Mouse (Mus musculus) brain, adult 2 months (tissue): ENCODE measurements around the gene Camta1.
"Not testable (repeated sequence)": the region's sequence is repeated elsewhere in the genome, so short reads cannot be mapped to it uniquely, and the experiment has no call there.

Source experiments
- DNase-seq: peaks from one replicate; pipeline ENCODE4 v3.0.0; 2011; ENCODE audit warnings: low read depth, low spot score

Camta1 gene

DNA sequence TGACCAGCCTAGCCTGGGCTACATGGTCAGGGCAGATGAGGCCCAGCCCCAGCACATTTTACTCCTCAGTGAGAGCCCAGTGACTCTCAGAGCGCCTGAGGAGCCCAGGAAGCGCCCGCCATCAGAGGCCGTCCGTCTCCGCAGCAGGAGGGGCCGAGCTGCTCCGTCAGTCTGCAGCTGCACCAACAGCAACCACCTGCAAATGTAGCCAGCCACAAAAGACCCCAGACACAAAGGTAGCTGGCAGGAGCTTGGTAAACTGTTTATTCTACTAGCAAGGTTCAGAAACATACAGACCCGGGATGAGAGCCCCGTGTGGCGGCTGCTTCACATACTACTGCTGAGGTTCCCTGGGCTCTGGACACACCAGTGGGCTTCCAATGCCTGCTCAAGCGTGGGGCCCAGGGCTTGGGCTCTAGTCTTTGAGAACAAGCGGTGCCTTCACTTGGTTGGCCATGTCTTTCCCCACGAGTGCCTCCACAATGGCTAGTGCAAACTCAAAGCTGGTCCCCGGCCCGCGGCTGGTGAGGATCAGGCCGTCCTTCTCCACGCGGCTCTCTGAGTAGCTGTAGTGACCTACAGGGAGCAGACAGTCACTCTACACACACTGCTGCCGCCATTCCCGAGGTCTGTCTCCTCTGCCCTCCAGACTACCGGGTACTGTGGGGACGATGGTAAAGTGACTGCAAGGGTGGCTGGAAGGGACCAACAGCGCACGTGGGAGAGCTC, 964.6 kb downstream of the Camta1 start:
- no peak for DNase-seq

DNA sequence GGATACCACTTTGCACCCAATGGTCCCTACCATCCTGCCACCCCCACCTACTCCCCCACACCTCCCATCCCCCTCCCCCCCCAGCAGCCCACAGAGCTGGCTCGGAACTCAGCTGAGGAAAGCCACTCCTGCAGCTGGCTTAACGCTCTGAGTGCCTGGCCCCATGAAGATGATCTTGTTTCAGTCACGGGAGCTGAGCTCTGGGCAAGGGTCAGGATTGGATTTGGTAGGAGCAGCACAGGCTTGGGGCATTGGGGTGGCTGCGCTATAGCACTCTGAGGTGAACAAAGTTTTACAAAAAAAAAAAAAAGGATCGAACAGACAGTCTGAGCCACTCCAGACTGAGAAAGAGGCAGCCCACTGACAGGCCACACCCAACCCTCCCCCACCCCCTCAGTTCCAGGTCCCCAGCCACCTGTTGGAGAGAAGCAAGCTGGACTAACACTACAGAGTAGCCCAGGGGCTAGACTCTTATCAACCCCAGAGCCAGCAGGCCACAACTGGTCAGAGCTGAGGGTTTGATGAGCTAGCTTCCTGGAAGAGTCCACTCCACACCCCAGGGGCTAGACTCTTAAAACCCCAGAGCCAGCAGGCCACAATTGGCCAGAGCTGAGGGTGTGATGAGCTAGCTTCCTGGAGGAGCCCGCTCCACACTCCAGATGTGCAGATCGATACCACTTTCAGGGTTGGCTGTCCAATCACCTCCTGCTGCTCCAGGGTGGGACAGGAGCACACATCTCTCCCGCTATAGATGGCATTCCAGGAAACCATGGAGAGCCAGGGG, 966.8 kb downstream of the Camta1 start:
- no peak for DNase-seq

DNA sequence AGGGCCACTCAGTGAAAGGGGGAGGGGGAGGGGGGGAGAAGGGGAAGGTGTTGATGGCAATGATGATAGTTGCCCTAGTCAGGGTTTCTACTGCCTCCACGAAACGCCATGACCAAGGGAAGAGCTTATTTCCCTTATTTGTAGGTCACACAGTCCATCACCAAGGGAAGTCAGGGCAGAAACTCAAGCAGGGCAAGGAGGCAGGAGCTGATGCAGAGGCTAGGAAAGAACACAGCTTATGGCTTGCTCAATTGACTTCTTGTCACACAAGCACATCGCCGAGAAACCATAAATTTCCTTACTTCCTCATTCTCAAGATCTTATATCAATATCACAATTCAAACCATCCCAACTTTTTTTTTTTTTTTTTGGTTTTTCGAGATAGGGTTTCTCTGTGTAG, 970.4 kb downstream of the Camta1 start:
- DNase-seq, result no peak

DNA sequence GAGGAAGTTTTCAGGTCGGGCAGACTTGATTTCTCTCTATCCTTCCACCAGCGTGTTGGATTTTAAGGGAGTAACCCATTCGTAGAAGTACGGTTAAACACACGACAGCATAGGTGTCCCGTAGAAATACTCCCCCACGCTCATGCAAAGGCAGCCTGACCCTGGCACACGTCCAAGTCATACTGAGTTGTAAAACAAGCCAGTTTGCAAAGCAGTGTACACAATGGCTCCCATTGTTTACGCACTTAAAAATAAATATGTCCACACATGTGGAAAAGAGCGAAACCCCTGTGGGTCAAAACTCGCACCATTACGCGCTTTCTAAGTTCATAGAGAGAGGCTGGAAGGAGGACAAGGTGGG, 971.7 kb downstream of the Camta1 start:
- DNase-seq, result peak; percentile 21

DNA sequence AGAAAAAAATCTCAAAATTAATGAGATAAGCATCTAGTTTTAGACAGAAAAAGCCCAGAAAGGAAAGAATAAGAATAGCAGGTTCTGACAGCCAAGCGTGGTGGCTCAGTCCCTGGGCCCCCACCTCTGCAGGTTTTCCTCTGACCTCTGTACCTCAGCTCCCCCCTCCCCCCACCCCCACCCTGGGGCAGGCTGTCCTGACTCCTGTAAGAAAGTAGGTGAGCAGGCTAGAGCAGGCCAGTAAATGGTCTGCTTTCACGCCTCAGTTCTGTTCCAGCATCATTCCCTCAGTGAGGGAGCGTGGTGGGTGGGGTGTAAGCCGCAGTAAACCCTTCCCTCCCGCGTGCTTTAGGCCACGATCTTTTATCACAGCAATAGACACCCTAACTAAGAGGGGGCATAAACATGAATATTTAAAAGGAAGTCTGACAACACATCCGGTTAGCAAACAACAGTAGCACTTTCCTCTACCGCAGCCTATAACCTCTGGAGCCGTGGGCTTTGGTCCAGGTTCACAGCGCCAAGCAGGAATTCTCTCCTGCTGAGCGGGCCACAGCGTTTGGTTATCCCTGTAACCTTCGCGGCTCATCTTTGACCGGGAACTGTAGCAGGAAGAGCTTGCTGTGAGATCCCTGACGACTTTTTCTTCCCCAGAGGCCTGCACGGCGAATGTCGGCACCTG, 972.3 kb downstream of the Camta1 start:
- no peak for DNase-seq

DNA sequence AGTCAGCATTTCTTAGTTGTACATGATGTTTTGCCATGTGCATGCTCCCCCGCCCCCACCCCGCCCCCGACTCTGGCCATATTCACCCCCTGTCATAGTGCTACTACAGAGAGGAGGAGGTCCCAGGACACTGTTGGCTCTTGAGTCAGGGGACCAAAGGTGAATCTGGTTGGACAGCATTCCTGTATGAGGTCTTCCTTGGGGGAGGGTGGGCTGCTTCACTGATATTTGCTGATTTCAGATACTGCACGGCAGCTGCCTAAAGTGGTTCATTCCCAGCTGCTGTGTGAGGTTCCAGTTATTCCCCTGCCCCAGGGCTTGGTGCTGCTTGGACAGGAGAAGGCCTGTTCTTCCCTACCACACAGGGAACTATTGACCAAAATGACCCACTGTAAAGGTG, 973.2 kb downstream of the Camta1 start:
- no peak for DNase-seq

DNA sequence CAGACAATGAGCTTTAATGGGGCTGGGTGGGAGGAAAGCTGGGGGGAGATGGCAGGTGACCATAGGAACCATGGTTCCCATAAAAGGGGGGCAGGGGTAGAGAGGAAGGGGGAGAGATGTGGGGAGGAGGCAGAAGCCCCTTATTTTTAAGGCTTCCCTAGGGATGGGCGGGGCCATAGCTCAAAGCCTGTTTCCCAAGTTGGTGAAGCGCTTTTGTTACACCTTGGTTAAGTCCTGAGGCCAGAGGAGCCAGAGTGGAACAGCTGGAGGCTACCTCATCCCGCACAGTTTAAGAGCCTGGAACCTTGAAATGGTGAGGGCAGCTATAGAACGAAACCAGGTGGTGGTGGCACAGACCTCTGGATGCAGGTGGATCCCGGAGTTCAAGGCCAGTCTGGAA, 973.8 kb downstream of the Camta1 start:
- no peak for DNase-seq

DNA sequence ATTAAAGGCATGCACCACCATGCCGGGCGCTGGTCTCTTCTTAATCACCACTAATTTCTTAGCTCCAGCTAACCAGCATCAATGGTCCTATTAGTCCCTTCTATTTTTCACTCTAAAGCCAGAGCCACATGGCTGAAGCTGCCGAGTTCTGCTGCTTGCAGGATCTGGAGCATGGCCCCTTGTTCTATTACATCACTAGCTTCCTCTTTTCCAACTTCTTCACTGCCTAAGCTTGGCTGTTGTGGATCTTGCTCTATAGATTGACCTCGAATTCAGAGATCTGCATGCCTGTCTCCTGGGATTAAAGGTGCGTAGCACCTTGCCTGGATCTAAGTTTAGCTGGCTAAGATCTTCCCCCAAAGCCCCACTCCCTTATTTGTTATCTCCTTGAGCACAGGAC, 979.0 kb downstream of the Camta1 start:
- DNase-seq, result no peak

DNA sequence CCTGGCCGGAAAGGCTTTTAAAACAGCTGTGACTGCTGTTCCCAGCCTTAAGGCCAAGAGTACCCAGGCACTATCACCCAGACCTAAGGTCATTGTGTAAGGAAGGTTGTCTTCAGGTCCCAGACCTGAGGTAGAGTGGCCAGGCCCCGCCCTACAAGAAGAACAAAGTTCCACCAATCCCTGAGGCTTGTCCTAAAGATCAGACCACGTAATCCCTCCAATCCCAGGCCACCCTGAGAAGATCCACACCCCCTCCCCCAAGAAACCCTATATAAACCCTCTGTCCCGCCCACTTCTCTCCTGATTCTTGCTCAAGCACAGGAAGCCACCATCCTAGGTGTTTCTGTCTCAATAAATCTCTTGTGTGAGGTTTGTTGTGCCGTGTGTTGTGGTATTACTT, 981.3 kb downstream of the Camta1 start:
- DNase-seq, result no peak

DNA sequence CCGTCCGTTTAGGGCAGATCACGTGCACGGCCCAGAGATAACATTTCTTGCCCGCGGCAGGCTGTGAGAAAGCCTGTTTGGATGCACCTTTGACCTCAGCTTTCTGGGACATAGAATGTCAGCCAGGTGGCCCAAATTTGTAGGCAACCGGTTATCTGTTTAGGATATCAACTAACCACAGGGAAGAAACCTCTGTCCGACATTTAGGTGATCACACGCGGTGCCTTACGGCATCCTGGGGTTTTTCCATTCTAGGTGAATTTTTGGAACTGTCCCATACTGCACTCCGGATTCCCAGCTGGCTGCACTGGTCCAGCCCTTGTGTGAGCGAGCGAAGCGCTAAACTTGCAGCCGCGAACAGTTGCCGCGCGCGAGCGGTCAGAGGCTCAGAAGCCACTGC, 982.0 kb downstream of the Camta1 start:
- DNase-seq, result no peak

DNA sequence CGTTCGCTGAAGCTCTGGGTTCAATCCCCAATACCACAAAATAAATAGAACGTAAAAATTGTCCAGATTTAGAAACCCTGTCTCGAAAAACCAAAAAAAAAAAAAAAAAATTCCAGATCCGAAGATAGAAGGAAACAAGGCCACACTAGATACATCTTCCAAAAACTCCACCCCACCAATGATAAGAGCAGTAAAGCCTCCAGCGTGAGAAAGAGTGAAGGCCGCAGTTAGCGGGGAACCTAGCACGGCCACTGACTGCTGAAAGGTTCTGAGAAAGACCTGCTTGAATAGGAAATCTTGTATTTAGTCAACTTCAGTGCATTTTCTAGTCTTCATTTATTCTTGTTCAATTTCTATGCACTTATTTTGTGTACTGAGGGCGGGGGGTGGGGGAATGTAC, 986.3 kb downstream of the Camta1 start:
- no peak for DNase-seq

DNA sequence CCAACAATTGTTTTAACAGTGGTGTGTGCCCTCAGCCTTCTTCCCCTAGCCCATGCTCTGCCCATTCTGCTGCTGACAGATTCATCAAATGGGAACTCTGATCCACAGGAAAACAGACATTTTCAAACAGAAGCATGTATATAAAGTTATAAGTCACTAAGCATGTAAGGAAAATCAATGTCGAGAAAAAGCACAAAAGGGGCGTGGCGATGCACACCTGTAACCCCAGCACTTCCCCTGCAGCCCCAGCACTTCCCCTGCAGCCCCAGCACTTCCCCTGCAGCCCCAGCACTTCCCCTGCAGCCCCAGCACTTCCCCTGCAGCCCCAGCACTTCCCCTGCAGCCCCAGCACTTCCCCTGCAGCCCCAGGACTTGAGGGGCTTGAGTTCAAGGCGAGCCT, 987.3 kb downstream of the Camta1 start:
- DNase-seq, result not testable (repeated sequence)

DNA sequence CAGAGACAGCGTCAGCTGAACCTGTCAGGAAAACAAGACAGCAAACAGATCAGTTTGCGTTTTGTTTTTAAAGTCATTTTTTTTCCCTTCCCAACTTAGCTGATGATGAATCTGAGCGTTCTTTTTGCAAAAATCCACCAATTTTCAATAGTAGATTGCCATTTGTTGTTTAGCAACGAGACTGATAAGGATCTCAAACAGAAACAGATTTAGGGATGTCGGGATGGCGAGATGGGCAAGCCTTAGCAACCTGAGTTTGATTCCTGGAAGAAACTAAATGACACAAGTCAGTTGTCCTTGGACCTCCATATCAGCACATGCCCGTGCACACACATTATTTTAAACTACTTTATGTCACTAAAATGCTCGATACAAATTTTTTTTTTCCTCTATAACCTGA, 989.0 kb downstream of the Camta1 start:
- no peak for DNase-seq

DNA sequence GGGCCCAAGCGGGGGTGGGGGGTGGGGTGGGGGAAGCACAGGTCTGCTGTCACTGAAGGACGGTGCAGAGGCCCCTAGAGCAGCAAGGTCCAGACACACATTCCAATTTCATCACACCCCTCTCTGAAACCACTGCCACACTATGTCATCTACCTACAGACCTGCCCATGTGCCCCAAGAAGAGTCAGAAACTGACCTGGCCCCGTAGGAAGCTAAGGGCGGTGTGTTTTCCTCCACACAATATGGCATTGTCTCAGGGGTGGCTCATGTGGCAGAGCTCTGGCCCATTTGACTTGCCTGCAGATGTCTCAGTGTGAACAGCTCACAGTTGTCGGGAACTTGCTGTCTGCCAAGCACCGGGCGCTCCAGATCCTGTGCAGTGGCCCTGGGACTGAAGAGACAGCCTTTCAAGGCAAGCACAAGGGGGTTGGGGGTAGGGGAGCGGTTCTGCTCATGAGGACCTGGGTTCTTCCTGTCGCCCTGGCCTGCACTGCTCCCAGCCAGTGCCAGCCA, 989.5 kb downstream of the Camta1 start:
- peak; percentile 88 for DNase-seq

DNA sequence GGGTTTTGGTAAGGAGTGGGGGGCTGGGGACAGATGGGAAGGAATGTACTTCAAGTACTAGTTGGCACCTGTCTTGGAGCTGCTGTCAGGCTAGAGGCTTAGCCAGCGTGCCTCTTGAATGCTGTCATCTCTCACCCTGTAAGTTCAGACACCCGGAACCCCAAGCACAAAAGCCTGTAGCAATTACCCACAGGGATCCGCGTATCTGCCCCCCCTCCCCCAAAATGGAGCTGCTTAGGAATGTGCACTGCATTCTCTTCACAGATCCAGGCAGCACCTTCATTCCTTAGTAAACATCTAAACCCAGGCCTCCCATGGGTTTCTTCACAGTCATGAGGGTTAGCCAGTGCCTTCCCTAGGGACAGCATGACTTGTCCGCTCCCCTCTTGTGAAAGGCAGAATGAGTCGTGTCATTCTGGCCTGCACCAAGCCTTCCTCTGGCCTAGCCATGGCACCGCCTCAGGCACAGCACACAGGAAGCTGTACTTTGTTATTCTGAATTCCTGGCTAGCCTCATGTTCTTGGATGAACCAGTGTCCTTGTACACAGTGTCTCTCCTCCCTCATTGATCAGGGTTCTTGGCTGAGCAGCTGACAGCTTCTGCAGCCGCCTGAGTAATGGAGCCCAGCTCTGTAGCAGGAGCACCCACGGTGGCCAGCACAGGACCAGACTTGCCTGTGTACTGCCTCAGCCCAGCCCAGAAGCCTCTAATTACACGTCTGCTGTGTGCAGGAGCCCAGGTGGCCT, 990.1 kb downstream of the Camta1 start:
- peak; percentile 74 for DNase-seq

DNA sequence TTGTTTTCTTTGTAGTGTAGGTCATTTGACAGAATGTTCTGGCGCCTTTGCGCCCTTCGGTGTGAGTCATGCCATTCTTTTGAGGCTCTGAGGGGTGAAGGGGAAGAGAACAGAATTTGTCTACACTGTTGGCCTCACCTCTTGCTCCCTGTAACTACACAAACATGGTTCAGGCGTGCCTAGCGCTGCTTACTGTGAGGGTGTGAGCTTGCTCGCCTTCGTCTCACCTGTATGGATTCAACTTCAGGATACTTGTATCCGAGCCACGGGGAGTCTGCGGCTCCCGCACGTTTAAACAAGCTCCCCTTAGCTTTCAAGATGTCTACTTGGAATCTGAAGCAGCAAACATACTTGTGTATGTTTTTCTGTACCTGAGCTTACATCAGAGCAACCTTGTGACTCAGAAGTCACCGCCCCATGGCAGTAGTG, 990.7 kb downstream of the Camta1 start:
- DNase-seq, result no peak

DNA sequence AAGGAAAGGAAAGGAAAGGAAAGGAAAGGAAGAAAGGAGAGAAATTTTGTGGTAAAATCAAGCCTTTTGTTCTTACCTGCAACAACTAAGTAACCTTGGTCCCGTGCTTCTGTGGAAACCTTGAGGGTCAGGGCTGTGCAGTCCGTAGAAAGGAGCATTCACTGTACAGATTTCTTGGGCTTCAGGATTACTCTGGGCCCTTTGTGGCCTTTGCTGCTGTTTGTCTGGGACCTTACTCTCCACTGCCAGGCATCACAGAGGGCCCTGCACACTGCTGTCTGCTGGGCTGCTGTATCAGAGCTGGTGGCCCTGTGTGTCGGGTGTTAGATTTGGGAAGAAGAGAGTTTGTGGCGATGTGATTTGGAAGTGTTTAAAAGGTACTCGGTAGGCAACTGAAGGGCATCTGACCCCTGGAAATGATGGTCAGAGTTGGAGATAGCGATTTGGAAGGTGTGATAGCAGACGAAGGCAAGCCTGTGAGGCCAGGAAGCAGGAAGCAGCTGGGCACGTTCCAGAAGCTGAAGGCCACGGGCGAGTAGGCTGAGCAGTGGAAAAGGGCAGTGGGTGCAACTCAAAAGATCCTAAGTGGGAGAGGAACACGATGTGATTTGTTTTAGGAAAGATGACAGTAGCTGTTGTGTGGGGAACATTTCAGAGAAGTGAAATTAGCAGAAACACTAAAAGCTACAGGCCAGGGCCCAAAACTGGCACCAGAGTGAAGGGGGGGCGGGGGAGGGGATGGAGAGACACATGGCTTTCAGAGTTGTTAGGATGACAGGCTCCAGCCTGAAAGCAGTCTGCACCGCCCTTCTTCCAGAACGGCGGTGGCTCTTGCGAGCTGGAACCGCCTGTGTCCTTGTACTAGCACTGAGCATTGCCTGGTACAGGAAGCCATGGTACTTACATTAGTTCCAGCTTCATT, 992.1 kb downstream of the Camta1 start:
- DNase-seq, result peak; percentile 49

DNA sequence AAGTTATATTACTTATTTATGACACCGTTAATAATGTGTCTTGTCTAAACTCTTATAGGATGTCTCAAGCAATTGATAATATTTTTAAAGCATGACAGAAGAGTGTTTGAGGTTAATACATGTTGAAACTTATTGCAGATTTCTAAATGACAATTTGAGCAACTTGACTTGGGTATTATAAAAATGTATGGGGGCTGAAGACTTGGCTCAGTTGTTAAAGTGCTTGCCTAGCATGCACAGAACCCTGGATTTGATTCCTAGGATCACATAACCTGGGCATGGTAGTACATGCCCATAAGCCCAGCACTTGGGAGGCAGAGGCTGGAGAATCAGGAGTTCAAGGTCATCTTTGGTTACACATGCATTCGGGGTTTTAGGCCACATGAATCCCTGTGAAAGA, 992.8 kb downstream of the Camta1 start:
- DNase-seq, result no peak

DNA sequence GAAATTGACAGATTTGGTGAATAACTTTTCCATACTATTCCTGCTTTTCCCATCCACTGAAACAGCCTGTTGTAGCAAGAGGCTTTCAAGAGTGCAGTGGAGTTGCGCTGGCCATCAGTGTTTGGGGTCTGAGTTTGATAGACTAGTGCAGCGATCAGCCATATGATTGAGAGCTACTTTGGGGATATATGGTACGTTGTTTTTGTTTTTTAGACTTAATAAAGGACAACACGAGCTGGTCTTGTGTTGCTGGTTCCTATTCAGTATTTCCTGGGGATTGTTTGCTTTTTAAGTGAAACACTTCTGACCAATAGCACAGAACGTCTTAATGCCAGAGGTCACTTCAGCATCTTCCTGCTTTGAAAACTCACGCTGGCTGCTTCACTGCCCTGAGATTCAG, 993.5 kb downstream of the Camta1 start:
- DNase-seq, result no peak
